Mouse (Mus musculus) liver, adult 2 months (tissue): ENCODE data around the gene Slc12a1.

Experiments used
- CTCF ChIP-seq: fragments of 200-500 bp; IDR thresholded peaks from 2 replicates; pipeline ENCODE4 v1.5.1; 2011; ENCODE audit warnings: low read depth, low read length, control low read depth
- POLR2A ChIP-seq: fragments of 200-500 bp; IDR thresholded peaks from 2 replicates; pipeline ENCODE4 v1.6.1; 2011; ENCODE audit warnings: low read length, control low read depth; ENCODE audit not compliant: insufficient read depth; ENCODE audit errors: extremely low read depth

DNA sequence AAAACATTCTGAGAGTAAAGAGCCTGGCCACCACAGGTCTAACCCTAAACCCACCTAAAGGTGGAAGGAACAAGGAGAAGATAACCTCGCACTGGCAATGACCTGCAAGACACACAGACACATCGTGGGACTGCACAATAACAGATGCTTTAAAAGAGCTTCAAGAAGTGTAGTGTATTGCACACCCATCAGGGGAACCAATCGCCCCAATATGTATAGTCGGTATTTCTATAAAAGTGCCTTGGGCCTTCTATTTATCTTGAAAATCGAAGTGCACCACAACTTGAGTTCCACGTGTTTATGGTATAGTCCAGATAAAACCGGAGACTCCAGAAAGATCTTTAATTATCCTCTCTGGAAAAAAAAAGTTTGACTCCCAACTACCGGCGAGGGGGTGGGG lies 94.4 kb downstream of the Slc12a1 start:
- TF ChIP-seq POLR2A (no peak), CTCF (no peak)
